Mouse (Mus musculus) bone marrow, adult 2 months (tissue): ENCODE measurements around the gene Spata5. TPM values are rescaled to one million over a fixed set of nuclear protein-coding genes. Genes with fewer than 3 reads are reported as not detected.

Source experiments
- H3K27ac ChIP-seq: fragments of 200-500 bp; 2 replicates; pipeline ENCODE4 v1.5.1; 2012; ENCODE audit warnings: low read depth, mild to moderate bottlenecking, control low read depth, inconsistent platforms, low read length; ENCODE audit not compliant: control insufficient read depth, poor library complexity, insufficient read depth
- H3K4me1 ChIP-seq: fragments of 200-500 bp; 2 replicates; pipeline ENCODE4 v1.6.1; 2011; ENCODE audit warnings: low read length; ENCODE audit not compliant: control insufficient read depth, insufficient read depth
- H3K4me3 ChIP-seq: fragments of 200-500 bp; replicated peaks from 2 replicates; pipeline ENCODE3; 2011; ENCODE audit warnings: mild to moderate bottlenecking, low read depth, low read length, control low read depth; ENCODE audit not compliant: control insufficient read depth
- CTCF ChIP-seq: fragments of 200-500 bp; IDR thresholded peaks from 2 replicates; pipeline ENCODE4 v1.5.1; 2011; ENCODE audit warnings: low read length, control low read depth; ENCODE audit not compliant: control insufficient read depth, insufficient read depth
- POLR2A ChIP-seq: fragments of 200-500 bp; IDR thresholded peaks from 2 replicates; pipeline ENCODE4 v1.6.1; 2011; ENCODE audit warnings: low read depth, mild to moderate bottlenecking, control low read depth, low read length, borderline replicate concordance; ENCODE audit not compliant: control insufficient read depth
- WGBS: fragments of 180-500 bp; shearing (Covaris S2); methylation state at CpG from one replicate; pipeline ENCODE4 v1.1.7; 2018; 5-methylcytosine and 5-hydroxymethylcytosine counted together
- polyA plus RNA-seq: library from polyadenylated mRNA; stranded (reverse); fragments of >200 nt; gene quantifications from 2 replicates; pipeline ENCODE4 v1.2.4, GENCODE M21; 2011; ENCODE audit warnings: low replicate concordance; ENCODE audit not compliant: missing spikeins, insufficient read depth, insufficient read length

The Spata5 gene
- polyA plus RNA-seq, 1 experiment: 11.7 TPM

DNA sequence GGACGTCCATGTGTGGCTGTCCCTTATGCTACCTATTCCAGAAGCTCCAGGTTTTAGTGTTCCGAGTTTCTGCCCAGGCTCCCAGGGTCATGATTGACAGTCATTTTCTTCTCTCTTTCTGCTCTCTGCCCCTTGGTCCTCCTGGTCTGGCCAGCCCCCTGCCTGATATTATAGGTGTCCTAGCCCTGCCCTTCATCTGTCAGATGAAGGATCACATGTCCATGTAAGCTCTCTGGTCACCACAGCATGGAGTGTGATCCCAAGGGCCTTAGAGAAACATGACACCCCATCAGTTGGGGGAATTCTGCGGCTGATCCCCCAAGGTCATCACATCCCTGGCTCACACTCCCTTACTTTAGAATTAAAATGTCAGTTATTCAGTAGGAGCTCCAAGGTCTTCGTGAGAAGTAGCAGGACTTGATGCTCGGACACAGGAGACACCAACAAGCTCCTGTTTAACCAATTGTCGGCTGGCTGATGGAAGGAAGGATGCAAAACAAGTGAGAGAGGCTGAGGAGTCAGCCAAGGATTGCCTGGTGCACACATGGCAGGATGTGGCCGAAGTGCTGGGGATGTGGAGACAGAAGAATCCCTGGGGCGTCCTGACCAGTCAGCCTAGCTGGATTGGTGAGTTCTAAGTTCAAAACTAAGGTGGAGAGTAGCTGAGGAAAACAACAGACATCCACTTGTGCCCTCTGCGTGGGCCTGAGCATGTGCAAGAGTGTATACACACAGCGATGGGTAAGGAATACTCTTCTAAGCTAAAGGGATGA lies 195.4 kb downstream of the Spata5 start:
- 82% methylated on average over 10 of the region's 10 CpGs for WGBS
- no peak overlapping the region for H3K27ac ChIP-seq
- H3K4me3 ChIP-seq: no peak overlapping the region
- TF ChIP-seq POLR2A (no peak), CTCF (no peak)
- H3K4me1 ChIP-seq: peaks cover 1% of the 10 kb centered on the region

- H3K4me1 ChIP-seq: peaks cover 1% of the 10 kb centered on the region
- peak overlapping the region; percentile 59 for H3K4me3 ChIP-seq
- no peak for TF ChIP-seq POLR2A
- TF ChIP-seq CTCF: no peak
- H3K27ac ChIP-seq: 0 out of 2 replicates have a peak overlapping the region, but pooled peaks have one; percentile 15
- 19% methylated on average over 21 of the region's 21 CpGs for WGBS
Observed at GRCm38 (mm10) chr3:37616586-37617547, 197.2 kb downstream of the Spata5 start.

Other genes with a start within 250 kb of the Spata5 start
- gene Il21, start 187.3 kb upstream of the Spata5 start, polyA plus RNA-seq: not detected in 2 replicates
- 2.9 and 3.4 TPM in 2 replicates for gene Bbs12, start 107.3 kb upstream of the Spata5 start, polyA plus RNA-seq
- gene Cetn4, start 107.2 kb upstream of the Spata5 start, polyA plus RNA-seq: 1.7 and 4.8 TPM in 2 replicates
- 0.67 TPM in 1 of 2 replicates, not detected in the other for gene Fgf2, start 71.5 kb upstream of the Spata5 start, polyA plus RNA-seq
- gene Nudt6, start 315 bp downstream of the Spata5 start, polyA plus RNA-seq: 3.4 and 7.3 TPM in 2 replicates
- gene Spry1, start 220.1 kb downstream of the Spata5 start, polyA plus RNA-seq: 5.1 and 6.2 TPM in 2 replicates